Mouse (Mus musculus): ENCODE results near the gene Zfp541.

DNA sequence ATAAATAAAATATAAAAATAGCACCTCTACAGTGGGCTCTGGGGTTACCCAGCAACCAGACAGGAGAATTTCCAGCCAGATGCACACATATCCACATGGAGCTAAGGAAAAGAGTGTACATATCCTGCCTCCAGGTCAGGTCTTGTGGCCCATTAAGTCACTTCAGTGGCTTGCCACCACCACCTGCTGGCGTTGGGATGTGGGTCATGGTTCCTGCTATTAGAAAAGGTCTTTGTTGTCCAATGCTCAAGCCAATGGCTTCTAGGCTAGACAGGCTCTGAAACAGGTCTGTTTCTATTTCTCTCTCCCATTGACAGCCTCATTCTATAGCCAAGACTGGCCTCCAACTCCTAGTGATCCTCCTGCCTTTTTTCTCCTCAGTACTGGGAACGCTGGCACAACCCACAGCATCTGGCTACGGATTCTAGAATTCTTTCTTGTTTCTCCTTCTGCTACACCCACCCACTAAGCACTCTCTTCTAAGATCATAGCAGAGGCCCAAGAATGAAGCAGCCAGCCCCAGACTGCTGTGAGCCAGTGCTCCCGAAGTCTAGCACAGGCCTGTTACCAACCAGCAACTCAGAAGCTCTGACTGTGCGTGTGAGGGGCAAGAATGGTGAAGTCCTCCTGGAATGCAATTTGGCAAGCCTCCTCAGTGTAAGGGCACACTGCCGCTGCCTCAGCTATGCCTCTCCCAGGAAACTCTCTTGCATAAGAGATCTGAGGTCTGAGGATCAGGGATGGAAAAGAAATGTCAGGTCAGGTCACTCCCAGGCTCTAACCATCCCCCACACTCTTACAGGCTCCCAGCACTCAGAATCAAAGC is 33.3 kb upstream of the Zfp541 start:
- TF ChIP-seq POLR2A (IDR thresholded peaks at IDR 0.05; ENCODE audit: borderline replicate concordance, insufficient read depth, low read length) (no peak), CTCF (IDR thresholded peaks at IDR 0.05; ENCODE audit: borderline replicate concordance, insufficient read depth, low read depth, low read length) (peak; percentile 31; the same call in 1 of the 2 replicates)
